Mouse (Mus musculus): Measurements from ENCODE around the gene Ccdc61.

DNA sequence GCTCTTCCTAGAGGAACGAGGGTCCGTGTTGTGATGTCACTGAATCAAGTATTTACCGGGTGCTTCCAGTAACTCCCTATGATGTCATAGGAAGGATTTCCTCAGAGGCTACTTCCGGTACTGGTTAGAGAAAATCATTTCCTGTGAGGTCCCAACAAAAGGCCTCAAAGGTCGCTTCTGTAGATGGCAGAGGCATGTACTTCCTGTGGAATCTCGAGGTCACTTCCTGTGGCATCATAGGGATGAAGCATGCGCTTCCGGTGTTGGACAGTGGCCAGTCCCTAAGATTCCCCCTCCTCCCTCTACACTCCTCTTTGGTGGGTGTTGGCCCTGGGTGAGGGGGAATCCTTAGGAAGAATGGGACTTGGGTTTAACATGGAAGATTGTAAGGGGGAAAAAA, 49.2 kb upstream of the Ccdc61 start:
- TF ChIP-seq POLR2A (IDR thresholded peaks at IDR 0.05; ENCODE audit: borderline replicate concordance, extremely low read depth, insufficient read depth, insufficient read length, poor library complexity, severe bottlenecking) (no peak), CTCF (IDR thresholded peaks at IDR 0.05; ENCODE audit: borderline replicate concordance, extremely low read depth, insufficient read depth, insufficient read length) (no peak)

All from brain, embryonic 14.5 days (tissue).